Mouse (Mus musculus): Measurements from ENCODE around the gene Ttc33.

GRCm38 (mm10) chr15:5238553-5238952 lies 53.2 kb downstream of the Ttc33 start:
- TF ChIP-seq POLR2A (IDR thresholded peaks at IDR 0.05; ENCODE audit: borderline replicate concordance, insufficient read depth, low read length) (no peak), CTCF (IDR thresholded peaks at IDR 0.05; ENCODE audit: borderline replicate concordance, insufficient read depth, low read depth, low read length) (no peak)
